Mouse (Mus musculus) naive thymus-derived CD4-positive, alpha-beta T cell, adult 2 months (primary cell): ENCODE measurements around the gene Vwa8.

Experiments used
- DNase-seq: peaks from one replicate; pipeline ENCODE4 v3.0.0-alpha.2; 2011; ENCODE audit warnings: low read depth

Vwa8 gene

DNA sequence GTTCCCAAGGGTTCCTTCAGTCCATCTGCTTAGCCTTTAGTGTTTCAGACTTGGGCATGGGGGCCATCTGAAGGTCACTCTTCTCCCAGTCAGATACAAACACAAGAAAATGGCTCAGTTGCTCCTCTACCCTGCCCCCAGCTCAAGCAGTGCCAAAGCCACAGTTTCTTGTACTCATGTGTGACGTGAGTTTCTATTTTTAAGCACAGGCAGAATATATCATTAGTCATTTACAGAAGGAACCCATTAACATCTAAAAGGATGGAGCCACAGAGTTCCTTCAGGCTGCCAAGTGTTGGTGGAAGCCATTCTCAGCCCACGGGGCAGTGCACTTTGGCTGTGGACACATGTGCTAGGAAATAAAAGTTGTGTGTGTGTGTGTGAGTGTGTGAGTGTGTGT, 240.6 kb downstream of the Vwa8 start:
- DNase-seq = no peak

DNA sequence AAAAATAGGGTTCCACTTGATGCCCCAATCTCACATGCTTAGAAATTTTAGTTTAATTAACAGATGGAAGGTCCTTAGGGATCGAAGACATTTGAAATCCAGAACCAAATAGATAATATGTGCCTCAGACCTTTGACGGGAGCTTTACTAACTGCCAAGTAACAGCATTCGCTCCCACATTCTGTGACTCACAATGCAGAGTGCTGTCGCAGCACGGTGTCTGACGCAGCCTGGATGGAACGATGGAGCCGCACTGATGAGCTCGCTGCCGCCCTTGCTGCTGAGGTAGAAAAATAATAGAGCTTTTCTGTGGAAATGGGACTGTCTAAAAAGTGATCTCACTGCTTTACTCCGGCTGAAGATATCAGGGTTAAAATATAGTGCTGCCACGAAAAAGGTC, 248.3 kb downstream of the Vwa8 start:
- DNase-seq = no peak

DNA sequence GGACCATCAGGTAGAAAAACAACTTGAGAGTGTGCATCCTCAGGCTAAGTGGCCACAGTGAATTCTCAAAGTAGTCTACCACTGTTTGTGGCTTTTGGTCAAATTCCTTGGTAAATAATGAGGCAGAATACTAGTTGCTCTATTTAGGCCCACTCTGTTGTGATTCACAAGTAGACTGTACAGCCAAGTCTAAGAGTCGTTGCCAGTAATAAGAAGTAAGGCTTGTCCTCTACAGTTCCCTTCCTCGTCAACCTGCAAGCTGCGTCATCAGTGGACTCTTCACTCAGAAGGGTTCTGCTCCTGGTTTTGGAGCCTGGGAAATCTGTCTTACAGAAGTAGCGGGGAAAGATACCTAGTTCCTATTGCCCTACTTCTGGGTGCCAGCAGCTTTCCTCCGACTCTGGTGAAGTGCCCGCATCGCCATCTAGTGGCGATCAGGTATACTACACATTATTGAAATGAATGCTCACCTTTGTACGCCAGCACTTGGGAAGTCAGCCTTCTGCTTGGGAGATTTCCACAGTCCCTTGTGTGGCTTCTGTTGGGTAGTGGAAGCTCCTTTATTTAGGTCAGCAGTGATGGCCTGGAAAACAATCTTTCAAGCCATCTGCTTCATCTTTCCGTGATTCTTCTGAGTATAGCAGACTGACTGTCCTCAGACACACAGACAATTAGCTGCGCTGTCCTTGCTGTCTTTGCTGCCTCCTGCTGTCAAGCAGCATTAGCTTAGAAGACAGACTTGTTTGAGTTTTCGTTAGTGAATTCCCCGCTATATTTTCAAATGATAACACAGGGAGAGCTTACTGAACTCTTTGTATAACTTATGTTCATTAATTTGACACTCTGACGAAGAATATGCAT, 258.0 kb downstream of the Vwa8 start:
- DNase-seq = peak; percentile 82

DNA sequence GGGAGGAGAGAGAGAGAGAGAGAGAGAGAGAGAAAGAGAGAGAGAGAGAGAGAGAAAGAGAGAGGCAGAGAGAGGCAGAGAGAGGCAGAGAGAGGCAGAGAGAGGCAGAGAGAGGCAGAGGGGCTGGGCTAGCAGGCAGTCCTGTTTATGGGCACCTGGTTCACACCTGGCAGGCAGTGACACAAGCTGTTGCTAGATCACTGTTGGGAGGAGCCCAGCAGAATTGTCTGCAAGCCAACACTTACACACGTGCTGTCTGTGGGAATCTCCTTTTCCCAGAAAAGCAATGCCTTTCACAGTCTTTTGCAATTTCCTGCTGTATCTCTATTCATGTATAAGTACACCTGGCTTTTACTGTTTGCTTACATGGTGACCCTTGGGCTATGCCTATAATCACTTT, 260.5 kb downstream of the Vwa8 start:
- no peak for DNase-seq

DNA sequence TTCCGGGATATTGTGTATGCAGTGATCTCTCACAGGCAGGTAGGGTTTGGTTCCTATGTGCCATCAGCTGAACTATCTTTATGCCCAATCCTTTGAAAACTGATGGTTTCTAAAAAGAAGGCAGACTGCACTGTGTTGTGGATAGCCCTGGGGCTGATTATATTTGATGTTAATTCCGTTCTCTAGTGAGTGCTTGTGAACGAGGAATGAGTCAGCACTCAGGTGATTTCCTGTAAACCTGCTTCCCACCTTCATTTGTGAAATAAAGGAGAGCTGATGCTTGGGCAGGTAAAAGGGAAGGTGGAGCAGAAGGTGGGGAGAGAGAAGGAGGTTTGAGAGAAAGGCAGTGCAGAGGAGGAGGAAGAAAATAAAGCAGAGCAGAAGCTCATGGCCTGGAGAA, 261.2 kb downstream of the Vwa8 start:
- DNase-seq = no peak

- DNase-seq = no peak
Observed at GRCm38 (mm10) chr14:79112050-79112449, 263.2 kb downstream of the Vwa8 start.

DNA sequence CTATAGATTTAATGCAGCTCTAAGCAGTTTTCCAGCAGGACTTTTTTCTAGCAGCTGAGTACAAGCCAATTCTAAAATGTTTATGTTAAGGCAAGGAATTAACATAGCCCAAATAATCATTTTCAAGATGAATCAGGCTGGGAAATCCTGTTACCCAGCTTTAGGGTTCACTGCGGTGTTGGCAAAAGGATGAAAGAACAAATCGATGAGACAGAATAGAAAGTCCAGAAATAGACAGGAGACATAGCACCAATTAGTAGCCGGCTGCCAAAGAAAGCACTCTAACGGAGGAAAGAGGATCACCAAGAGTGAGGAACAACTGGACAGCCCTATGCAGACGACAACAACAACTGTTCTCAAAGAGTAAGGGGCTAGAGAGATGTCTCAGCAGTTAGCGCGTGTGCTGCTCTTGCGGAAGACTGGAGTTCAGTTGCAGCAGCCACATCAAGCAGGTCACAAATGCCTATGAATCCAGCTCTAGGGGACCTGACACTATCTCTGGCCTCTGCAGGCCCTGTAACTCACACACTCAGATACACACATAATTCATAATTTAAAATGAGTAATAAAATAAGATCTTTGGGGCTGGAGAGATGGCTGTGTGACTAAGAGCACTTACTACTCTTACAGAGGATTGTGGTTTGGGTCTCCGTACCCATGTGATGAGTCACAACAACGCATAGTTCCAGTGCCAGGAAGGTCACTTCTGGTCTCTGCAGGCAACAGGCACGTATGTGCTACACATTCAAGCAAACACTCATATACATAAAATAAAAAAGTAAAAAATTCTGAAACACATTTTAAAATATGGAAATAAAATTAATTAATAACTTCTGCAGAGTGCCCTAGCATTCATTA, 265.9 kb downstream of the Vwa8 start:
- DNase-seq = no peak

- DNase-seq = no peak
Observed at GRCm38 (mm10) chr14:79118457-79118856, 269.6 kb downstream of the Vwa8 start.

- peak; percentile 15 for DNase-seq
Observed at GRCm38 (mm10) chr14:79119354-79119753, 270.5 kb downstream of the Vwa8 start.

DNA sequence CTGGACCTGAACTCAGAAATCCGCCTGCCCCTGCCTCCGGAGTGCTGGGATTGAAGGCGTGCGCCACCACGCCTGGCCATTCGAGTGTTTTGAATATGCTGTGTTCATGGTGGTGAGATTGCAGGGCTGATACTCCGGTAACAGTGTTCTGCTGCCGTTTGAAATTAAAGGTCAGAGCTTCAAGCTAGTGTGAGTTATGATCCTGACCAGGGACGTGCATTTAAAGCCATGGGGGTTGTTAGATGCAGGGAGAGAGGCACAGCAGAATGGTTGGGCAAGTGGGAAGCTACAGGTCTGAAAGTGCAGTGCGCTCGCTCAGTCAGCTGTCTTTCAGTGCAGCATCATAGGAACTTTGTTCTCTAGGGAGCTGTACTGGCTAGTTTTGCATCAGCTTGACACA, 271.8 kb downstream of the Vwa8 start:
- no peak for DNase-seq

GRCm38 (mm10) chr14:79123466-79123865, 274.6 kb downstream of the Vwa8 start:
- peak; percentile 29 for DNase-seq

DNA sequence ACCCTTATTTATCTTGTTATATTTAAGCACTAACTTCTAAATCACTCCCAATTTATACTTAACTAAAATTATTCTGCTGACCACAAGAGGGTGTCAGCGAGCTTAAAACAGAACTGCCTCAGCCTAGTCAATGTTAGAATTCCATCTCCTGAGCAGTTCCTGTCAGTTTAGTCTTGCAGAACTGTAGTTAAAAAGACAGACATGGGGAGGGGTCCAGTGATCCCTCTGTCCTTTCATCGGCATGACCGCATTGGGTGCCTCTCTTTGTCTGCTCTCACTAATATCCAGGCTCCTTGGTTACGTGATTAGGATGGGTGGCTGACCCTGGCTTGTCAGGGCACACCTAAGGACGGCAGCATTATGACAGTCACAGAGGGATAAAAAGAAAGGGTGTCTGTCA, 275.8 kb downstream of the Vwa8 start:
- peak; percentile 79 for DNase-seq

DNA sequence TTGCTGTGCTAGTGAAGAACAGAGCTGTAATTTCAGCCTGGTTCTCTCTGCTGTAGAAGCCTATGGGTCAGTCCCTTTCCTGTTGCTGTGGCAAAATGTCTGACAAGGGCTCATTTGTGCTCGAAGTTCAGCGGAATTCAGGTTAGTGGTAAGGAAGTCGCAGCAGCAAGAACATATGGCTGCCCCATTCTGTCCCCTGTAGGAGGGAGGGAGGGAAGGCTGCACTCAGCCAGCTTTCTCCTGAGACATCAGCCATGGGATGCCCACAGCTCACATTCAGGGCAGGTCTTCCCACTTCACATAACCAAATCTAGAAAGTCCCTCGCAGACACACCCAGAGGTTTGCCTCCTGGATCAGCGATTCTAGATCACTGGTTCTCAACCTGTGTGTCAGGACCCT, 277.3 kb downstream of the Vwa8 start:
- peak; percentile 35 for DNase-seq

- DNase-seq = no peak
Observed at GRCm38 (mm10) chr14:79134891-79135334, 286.1 kb downstream of the Vwa8 start.

DNA sequence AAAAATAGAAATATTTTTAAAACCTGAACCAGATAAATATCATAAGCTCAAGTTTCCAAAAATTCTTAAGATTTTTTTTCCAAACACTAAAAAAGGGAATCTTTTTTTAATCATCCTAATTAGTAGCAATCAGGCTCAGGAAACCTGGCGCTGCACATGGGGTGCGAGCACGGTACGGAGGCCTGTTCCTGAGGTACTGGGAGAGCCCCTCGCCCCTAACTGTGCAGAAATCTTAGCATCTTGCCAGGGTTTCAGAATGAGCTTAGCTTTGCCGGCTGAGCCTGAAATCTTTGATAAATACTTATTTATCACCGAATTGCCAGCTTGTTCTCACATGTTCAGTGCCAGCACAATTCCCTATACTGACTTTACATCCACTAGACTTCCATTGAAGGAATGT, 286.6 kb downstream of the Vwa8 start:
- no peak for DNase-seq

GRCm38 (mm10) chr14:79136585-79136984, 287.7 kb downstream of the Vwa8 start:
- no peak for DNase-seq

DNA sequence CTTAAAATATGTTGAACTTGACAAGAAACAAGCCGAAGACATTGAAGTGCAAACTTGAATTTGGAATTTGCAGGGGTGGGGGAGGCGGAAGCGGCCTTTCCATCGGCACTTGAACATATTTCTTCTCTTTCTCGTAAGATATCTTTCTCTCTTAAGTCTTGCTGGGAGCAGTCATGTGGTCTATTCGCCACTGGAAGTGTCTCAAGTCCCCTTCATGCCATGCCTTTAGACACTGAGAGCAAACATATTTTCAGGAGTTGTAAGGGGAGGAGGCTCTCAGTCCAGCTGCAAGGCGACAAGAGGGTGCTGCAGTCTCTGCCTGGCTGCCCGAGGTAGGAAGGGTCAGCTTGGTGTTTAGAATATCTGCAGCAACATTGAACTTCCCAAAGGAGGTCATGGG, 288.2 kb downstream of the Vwa8 start:
- DNase-seq = no peak

DNA sequence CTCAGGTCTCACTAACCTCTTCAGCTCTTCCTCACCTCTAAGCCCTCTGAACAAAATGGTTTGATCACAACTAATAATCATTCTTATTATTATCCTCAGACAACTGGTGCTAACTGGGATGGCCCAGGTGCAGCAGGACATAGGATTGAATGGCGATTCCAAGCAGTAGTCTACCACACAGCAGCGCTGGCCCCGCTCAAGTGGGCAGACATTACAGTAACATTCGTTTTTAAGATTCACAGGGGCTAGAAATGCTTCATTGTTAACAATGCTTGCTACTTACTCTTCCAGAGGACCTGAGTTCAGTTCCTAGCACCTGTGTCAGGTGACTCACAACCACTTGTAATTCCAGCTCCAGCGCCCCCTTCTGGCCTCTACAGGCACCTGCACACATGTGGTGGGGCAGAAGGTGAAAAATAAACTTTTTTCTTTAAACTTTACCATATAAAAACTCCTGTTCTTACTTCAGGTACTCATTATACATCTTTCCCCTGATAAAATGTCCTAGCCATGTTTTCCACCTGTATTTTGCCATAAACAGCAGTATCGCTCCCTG, 290.3 kb downstream of the Vwa8 start:
- no peak for DNase-seq

- no peak for DNase-seq
Observed at GRCm38 (mm10) chr14:79139918-79140825, 291.3 kb downstream of the Vwa8 start.

GRCm38 (mm10) chr14:79140826-79141219, 292.0 kb downstream of the Vwa8 start:
- no peak for DNase-seq

DNA sequence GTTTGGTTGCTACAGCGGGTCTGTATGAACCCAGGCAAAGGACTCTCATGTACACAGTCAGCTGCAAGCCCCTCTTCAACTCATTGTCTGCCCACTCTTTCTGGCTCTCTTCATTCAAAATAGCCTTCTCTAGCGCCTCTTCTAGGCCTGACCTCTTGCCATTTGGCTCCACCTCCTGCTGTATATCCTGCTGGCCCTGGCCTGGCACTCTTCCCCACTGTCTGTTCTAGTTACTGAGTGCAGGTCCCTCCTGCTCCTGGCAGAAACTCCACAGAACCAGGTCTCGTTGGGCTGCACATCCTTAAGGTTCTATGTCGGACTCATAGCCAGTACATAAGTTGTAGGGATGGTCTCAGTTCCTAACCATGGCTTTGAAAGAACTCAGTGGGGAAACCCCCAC, 293.5 kb downstream of the Vwa8 start:
- no peak for DNase-seq

DNA sequence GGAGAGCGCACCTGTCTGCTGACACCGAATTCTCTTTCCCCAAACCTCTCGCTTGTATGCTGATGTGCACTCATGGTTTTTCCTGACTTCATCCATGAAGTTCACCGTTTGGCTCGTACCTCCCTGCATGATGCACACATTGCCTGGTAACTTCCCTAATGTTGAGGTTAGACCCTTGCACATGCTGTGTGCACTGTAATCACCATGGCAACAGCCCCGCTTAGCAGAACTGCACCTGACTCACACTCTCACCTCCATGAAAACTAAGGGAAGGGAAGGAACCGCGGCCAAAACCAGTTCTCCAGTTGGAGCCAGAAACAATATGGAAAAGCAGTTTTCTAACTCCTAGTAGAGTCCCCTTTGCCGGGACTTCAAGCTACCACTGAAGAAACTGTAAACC, 294.8 kb downstream of the Vwa8 start:
- no peak for DNase-seq
